Mouse (Mus musculus): Measurements from ENCODE around the gene Dnajc13.

Dnajc13 gene

DNA sequence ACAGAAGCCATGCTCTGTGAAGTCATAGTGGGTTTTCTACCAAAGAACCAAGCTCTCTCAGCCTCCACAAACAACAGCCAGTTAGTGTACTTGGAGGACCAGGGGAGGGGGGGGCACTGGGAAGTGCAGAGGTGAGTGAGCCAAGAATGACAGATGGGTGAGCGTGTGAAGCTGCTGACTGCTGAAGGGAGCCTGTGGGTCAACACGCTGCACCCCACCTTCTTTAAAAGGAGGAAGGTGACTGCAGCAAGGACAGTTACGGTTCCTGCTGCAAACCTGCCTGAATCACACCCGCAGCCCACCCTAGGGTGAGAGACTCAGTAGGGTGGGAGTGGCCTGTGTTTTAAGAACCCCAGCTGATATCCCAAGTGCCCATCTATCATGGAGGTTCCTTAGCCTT lies 81.1 kb downstream of the Dnajc13 start:
- DNase-seq = no peak

DNA sequence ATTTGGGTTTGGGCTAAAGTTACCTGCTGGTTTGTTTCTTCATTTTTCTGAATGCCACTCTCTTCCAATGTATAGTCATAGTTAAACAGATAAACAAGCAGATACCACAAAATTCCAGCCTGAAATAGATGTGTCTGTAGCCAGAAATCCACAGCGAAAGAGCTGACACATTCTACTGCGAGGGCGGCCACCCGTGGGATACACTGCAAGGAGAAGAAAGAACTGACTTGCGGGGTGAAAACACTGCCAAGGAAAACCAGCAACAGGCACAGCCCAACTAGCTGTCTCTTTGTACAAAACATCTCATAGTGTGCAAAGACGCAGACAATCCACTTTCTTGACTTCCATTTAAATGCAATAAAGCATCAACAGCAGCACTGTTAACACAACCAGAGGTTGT lies 82.7 kb downstream of the Dnajc13 start:
- no peak for DNase-seq

DNA sequence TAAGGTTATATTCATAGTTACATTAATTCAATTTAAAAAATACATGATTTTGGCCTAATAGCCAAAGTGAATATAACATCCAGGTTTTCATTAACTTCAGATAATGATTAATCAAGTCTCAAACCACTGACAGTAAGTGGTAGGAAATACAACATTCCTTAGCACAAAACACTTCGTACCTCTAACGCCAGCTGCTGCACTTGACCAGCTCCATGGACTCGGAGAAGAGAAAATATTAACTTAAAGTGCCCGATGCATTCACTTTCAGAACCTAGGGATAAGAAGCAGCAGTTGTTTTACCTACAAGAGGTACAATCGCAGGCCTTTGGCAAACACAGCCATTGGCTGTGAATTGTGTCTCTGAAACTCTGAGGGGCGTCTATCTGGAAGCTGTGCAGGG lies 90.4 kb downstream of the Dnajc13 start:
- no peak for DNase-seq

DNA sequence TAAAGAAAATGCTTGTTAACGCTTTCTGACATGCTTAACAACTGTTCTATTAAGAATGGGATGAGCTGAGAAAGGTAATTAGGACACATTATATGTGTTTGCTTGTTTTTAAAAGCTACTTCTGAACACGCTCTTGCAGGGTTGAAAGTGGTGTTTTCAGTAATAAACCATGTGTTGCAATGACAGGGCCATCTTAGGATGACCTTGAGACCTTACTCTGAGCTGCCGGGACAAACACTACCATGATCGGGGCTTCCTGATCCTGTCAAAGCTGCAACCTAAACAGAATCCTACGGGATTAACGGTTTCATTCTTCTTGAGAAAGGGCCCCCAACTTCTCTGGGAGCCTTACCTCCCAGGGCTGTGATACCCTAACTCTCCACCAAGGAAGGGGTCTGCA lies 91.1 kb downstream of the Dnajc13 start:
- DNase-seq = no peak

DNA sequence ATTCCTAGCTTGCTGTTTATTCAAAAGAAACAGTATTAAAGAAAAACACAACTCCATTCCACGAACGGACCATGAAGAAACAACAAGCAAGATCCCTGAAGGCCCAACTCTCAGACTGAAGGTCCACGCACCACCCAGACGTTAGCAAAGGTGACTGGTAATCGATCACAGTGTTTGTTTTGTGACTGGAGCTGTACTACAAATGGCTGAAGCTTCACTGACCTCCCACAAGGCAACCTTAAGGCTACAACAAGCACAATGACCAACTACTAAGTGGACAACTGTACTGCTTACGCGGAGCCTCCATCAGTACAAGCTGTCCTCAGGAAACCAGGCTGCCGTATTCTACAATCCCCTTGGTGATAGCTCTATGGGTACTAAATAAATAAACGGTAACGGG lies 92.7 kb downstream of the Dnajc13 start:
- DNase-seq = no peak

DNA sequence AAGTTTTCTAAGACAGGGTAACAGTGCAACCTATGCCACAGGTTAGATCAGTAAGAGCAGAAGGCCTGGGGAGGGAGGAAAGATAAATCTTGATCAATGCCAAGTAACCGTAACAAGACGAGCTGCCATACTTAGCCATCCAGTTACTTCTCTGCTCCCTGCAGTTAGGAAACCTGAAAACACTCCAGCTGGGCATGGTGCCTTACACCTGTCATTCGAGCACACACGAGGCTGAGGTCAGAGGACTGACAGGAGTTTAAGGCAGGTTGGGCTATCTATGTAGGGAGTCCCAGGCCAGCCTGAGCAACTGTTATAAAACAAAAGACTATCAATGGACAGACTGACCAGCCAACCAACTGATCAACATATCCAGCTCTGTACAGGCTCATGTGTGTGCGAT lies 96.8 kb downstream of the Dnajc13 start:
- no peak for DNase-seq

DNA sequence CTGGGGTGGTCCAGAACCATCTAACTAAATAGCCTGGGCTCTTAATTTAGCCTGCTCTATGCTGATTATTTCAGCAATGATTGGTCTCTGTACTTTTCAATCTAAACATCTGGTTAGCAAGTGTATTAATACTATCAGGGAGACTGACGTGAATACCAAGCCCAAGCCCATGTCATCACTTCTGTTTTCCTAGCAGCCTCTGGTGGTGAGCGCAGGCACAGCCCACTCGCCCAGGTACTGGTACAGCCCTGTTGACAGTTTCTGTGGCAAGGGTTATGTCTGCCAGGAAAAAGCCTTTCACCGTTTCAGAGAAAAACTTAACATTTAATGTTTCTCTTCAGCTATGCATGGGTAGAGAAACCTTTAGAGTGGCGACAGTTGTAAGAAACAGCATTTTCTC lies 98.5 kb downstream of the Dnajc13 start:
- no peak for DNase-seq

DNA sequence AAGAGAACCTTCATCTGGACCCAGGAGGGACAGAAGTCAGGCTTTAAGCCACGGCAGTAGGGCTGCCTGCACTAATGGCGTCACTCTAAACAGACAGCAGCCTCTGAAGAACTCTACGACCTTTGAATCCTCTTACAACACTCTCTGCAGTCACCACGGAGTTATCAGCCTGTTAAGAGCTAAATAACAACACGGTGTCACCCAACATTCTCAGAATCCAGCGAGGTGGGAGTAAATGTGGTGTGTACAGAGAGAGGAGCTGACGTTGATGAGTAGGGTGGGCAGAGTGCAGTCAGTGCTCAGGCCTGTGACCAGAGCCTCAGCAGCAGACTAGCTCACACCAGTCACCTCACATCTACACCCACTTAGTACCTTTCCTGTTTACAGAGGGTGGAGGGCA lies 101.6 kb downstream of the Dnajc13 start:
- no peak for DNase-seq

DNA sequence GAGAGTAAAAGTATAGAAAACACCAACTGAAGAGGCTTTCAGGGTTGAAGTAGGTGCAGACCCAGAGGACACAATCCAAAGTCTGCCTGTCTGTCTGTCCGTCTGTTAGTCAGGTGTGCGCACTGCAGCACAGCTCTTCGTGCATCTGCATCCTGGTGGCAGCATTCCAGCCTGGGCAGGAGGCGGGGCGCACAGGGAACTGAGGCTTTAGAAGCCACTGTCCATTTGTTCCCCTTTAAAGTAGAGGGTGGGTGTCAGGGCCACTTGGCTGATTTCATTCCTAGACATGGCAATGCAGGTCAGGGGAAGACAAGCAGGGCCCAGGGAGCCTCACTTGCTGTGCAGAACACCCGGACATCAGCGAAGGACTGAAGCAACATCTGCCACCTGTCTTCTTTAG lies 105.4 kb downstream of the Dnajc13 start:
- no peak for DNase-seq

DNA sequence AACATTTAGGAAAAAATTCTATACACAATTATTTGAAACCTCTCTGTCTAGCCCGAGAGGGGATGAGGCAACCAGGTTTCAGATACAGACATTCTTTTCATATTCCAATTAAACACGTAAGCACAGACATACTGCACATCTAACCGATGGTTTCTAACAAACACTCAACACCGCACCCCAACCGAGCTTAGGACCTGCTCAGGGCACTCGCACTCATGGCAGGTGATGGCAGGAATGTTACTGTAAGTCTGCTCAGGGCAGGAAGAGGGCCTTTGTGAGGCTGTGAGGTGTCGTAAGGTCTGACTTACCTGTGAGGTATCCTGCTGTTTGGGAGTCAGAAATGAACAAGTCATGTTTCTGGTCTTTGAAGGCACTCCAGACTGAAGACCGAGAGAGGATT lies 106.2 kb downstream of the Dnajc13 start:
- no peak for DNase-seq

DNA sequence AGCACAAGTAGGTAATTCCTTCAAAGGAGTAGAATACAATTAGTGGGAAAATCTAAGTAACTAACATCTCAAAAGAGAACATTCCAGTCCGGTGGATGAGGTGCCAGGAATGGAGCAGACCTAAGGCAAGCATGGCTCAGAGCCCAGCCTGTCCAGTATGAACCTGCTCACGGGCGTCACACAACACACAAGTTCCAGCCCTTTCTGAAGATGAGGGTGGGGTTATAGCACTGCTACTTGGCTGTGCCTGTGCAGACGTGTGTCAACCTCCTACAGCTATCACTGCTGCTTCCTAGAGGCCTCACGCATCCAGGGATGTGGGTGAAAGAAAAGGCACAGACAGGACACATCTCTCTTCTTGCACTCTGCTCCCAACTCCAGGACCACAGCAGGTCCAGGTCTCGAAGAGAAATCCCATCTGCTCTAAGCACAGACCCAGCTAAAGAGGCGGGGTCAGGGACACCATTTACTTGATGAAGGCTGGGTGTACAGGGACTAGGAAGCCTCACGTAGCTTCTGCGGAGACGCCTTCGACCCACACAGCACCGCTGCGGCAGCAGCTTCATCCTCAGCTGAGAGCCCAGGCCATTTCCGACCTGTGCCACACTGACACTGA lies 107.5 kb downstream of the Dnajc13 start:
- DNase-seq = no peak

DNA sequence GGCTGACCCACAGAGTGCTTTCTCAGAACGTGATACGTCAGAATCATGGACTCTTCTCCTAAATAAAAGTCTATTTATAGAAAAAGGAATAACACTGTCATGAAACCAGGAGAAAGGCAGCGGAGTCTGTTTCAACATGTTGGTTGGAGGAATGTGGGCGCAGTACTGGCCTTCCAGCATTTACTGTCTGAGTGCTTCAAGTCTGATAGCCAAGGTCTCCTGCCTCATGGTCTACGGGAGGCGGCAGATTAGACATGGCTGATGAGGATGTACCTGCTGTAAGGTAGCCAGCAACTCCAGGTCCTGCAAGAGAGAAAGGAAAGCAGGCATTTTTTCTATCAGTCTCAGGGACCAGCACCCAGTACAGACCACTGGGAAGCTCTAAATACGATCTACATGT lies 110.6 kb downstream of the Dnajc13 start:
- DNase-seq = no peak

DNA sequence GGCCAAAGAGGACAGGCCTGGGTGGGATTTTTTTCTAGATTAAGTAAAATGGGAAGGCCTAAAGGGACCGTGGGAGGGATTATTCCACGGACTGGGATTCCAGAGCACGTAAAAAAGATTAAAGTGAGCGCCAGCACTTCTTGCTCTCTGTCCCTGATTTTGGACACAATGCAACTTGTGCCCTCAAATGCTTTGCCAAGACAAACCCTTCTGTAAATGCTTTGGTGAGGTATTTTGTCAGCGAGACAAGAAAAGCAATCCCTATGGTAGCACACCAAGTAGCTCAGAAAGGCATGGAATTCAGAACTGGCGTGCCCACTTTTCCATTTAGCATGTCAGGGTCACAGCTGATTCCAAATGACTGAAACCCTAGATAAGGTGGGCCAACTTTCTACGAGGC lies 113.8 kb downstream of the Dnajc13 start:
- no peak for DNase-seq

DNA sequence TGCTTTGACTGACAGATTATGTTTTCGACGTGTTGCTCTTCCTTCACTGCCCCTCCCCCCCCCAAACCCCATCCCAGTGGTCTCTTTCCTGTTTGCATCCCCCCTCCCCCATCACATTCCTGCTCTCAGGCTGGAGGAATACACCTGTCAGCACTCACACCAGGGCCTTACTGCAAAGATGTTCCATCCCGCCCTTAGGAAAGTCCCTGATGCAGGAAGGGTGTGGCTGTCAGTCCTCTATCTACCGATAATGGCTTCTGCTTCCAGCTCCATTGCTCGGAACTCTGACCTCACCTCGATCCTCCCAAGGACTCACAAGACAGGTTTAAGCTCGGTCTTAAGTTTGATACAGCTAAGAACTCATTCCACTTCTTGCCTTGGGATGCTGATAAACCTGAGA lies 116.0 kb downstream of the Dnajc13 start:
- no peak for DNase-seq

DNA sequence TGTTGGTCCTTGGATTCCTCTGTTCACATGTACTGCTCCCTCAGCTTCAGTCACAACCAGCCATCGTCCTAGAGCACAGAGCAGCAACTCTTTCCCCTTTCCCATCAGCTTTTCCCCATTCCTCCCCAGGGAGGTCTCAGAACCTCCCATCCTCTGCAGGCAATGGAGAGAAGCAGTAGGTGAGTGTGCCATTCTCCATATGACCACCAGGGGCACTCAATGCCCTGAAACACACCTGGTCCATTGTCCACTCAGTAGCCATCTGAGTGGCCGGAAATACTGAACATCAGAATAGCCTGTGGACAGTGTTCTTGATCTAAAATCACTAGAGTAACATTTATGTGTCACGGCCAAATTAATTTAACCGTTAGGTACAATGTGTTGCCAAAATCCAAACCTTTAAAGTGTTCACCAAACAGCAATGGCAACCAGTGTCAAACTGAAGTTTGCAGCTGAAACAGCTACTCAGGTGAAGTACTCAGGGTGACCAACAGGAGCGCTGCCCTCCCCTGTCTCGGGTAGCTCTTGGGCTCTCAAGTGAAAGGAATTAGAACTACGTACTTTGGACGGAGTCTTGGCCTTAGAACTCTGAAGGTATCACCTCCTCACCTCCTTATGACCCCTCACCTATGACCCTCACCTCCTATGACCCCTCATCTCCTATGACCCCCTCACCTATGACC lies 118.3 kb downstream of the Dnajc13 start:
- no peak for DNase-seq

DNA sequence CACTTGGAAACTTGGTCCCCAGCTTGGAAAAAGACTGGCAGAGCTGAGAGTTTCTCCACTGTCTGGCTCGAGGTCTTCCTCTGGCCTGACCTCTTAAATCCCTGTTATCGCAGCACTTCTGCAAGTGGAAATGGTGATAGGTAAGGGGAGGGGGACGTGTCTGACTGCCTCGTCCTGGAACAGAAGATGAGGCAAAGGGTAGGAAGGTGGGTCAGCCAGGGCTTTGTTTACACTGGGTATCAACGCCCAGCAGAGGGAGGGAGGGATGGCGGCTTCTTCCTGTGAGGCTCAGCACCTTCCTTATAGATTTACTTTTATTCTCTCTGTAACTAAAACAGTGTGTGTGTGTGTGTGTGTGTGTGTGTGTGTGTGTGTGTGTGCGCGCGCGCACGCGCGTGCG lies 119.9 kb downstream of the Dnajc13 start:
- no peak for DNase-seq

DNA sequence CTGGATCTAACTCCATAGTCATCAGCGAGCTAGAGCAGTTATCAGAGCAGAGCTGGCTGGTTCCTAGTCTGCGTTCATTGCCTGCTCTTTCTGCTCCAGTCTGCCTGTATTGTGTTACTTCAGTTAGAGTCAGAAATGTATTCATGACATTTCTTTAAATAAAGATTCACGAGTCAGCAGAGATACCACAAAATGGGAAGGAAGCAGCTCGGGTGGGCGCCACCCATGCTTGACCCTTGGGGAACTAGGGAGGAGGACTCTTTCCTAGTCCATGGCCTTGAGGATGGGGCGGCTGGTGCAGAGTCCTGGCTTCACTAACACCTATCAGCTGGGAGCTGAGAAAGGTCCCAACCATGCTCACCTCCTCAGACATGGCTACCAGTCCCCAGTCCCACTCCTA lies 122.4 kb downstream of the Dnajc13 start:
- DNase-seq = no peak

DNA sequence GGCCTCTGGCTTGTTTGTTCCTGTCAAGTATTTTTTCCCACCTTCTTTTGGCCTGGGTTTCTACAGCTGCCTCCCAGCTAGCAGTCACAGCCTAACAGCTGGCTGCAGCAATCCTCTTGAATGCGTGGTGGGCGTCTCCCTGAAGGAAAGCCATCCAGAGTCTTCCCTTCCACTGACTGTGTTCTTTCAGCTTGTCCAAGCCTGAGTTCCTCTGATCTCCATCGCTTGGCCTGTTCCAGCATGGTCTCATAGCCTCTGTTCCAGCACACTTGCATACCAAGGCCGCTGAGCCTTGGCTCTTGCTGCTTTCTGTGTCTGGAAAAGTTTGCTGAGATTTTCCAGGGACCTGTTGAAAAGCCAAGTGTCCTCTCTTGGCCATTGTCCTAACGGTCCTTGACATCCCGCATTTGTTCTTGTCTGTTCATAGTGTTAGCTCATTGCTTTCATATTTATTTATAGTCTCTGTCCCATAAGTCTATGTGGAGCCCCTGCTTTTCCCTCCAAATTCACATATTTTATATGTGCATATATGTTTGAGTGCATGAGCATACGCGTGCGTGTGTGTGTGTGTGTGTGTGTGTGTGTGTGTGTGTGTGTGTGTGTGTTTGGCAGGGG lies 132.5 kb downstream of the Dnajc13 start:
- peak; percentile 11 for DNase-seq

DNA sequence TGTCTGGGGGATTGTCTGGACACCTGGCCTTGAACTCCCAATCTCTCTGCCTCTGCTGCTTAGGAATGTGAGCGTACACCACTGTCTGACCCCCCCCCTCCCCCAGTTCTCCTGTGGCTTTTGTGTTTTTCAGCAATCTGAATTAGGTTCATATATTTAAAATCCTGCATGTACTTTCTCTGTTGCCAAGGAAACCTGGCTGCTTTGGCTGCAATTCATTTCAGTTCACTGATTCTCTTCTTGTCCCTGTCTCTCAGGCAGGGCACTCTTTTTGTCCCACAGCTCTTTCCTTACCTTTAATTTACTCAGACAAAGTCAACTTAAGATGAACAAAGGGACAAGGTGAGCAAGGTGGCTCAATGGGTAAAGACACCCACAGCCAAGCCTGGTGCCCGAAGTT lies 134.6 kb downstream of the Dnajc13 start:
- DNase-seq = no peak

DNA sequence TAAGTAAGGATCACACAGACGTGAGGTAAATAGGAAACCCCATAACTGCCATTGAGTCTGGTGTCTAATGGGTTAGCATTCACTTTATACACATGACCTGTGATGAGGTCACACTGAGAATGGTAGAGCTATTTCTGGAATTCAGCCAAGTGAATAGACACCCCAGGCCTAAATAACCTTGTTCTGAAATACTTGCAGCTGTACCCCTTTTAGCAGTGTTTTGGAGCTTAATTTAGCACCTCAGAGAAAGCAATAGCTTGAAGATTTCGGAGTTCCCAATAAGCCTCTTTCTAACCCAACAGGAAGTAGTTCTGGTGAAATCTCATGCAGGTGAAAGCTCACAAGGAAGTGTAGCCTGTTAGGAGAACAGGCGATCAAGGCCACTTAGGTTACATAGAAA lies 135.9 kb downstream of the Dnajc13 start, which contains the start of gene Ackr4:
Gene Ackr4 (minus strand): TSS at position 101 of the 400 bp plus-strand sequence.
- no peak for DNase-seq

DNA sequence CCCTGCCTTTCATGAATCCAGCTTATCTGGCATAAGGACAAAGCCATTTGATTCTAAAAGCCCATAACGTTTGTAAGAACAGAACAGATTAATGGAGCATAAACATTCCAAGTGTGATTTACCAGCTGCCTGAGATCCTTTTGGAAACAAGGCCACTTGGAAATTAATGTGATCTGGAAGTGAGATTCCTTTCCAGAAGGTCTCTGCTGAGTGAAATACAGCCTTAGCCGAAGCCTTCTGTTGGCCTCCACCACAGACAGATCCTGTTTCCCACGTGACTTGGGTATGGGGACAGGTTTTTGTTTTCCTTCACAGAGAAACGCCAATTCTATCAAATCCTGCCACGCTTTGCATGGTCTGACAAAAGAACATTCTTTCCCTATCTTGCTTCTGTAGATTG lies 139.1 kb downstream of the Dnajc13 start:
- no peak for DNase-seq

DNA sequence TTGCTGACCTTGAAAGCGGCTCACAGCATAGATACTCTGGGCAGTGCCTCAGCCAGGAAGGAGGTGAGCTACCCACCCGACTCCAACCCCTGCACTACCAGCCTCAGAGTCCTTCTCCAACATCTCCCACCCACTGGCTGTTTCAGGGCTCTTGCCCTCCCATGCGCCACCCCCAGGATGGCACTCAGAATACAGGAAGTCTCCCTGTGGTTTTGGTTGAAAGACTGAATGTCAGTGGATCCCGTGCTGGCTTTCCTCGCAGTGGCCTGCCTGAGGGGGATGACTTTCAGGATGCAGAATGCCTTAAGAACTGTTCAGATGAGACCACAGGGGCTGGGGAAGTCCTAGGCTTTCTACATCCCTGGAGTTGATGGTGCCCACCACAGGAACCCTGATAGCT lies 139.6 kb downstream of the Dnajc13 start:
- DNase-seq = no peak

DNA sequence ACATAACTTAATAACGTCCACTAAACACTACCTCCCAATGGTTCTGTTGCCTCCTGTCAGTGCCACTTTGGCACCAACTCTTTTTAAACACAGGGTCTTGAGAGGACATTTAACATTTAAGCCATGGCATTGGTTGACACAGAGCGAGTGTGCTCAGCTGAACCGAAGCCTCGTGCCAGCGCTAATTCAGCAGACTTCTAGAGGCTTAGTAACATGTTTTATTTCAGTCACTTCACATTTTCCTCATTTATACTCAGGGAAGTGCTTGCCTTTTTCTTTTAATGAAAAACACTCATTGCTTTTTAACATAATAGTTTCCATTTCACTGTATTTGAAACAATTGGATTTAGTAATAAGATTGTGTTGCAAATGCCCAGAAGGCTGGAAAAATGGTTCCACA lies 153.6 kb downstream of the Dnajc13 start:
- DNase-seq = no peak

DNA sequence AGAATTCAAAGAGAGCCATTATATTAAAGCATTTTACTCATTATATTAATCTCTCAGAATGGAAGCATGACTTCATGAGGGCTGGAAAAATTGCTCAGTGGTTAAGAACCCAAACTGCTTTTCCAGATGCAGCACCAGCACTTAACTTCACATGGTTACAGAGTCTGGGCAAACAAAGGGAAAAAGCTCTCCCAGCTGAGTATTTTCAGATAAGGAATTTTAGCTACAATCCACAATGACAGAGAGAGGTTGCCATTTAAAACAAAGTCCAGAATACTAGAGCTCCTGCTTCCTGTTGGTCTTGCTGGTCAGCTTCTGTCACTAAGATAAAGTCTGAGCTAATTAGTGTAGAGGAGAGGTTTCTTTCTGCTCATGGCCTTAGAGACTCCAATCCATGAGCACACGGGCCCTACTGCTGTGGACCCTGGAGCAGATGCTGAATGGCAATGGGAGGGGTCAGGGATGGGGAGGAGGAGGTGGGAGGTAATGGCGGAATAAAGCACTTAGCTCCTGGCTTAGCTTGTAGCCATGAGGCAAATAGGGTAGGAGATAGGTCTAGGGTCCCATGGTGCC lies 154.1 kb downstream of the Dnajc13 start:
- DNase-seq = no peak

Measured in lung, postnatal 14 days (tissue).